Mouse (Mus musculus) spleen, postnatal 36 days (tissue): Measurements from ENCODE around the gene Fuz.
"Not testable (repeated sequence)": the region's sequence is repeated elsewhere in the genome, so short reads cannot be mapped to it uniquely, and the experiment has no call there.

Experiments used
- DNase-seq, 2 experiments: peaks; one replicate each; pipeline ENCODE4 v3.0.0; 2022; ENCODE audit warnings: low spot score in 2 of 2, mixed read lengths in 1 of 2

The Fuz gene

DNA sequence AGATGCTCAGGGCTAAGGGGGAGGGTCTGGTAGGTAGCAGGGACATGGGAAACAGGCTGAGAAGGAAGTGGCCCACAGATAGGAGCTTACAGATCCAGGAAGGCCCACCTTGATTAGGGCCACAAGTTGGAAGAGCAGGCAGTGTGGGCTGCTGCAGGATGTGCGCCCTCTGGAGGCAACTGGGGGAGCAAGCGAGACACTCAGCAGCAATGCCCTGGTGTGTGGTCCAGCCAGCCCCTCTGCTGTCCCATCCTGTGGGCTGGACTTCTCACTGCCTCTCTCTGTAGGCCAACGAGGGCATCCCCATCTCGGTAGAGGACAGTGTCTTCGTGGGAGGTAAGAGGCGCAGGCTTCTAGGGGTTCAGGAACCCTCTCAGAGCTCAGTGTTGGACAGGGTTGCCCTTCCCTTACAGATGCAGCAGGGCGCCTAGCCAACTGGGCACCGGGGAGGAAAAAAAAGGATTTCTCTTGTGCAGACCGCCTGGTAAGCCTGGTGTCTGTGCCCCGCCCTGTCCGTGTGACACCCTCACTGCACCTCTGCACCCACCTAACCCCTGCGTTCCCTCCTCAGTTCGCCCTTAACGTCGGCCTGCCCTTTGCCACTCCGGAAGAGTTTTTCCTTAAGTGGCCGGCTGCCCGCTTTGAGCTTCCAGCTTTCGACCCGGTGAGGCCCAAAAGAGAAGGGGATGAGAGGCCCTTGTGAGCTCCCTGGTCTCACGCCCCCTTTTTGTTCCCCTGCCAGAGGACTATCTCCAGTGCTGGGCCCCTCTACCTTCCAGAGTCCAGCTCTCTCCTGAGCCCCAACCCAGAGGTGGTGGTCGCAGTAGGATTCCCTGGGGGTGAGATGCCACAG lies 35.1 kb upstream of the Fuz start:
- peak; percentile 52 to 54 for DNase-seq

DNA sequence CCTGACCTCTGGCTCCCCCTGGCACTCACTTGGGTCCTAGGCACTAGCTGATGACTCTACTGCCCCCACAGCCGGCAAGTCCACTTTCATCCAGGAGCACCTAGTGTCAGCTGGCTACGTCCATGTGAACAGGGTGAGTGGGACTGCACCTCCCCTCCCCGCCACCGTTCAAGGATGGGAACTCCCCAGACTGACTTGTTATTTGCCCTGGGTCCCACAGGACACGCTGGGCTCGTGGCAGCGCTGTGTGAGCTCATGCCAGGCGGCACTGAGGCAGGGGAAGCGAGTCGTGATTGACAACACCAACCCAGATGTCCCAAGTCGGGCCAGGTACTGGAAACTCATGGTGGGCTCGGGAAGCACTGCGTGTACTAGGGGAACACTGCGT lies 34.5 kb upstream of the Fuz start:
- no peak for DNase-seq

DNA sequence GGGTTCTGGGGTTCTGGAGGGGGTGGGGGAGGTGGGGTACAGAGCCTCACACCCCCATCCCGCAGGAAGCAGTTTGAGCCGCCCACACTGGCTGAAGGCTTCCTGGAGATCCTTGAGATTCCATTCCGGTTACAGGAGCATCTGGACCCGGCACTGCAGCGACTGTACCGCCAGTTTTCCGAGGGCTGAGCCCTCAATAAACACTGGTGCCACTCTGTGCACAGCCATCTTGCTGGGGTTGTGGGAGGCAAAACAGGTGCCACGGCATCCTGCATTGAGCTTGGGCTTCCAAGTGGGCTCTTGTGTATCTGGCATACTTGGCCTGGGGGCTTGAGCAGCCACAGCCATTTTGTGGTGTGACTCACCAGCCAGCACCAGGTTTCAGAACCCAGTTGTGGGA lies 33.4 kb upstream of the Fuz start:
- no peak for DNase-seq

- no peak for DNase-seq
These were observed 32.7 kb upstream of the Fuz start for GRCm38 (mm10) chr7:44863210-44863609.

GRCm38 (mm10) chr7:44863982-44864494 lies 31.8 kb upstream of the Fuz start:
- DNase-seq = no peak

- DNase-seq = no peak
These were observed 31.0 kb upstream of the Fuz start for GRCm38 (mm10) chr7:44864595-44865542.

DNA sequence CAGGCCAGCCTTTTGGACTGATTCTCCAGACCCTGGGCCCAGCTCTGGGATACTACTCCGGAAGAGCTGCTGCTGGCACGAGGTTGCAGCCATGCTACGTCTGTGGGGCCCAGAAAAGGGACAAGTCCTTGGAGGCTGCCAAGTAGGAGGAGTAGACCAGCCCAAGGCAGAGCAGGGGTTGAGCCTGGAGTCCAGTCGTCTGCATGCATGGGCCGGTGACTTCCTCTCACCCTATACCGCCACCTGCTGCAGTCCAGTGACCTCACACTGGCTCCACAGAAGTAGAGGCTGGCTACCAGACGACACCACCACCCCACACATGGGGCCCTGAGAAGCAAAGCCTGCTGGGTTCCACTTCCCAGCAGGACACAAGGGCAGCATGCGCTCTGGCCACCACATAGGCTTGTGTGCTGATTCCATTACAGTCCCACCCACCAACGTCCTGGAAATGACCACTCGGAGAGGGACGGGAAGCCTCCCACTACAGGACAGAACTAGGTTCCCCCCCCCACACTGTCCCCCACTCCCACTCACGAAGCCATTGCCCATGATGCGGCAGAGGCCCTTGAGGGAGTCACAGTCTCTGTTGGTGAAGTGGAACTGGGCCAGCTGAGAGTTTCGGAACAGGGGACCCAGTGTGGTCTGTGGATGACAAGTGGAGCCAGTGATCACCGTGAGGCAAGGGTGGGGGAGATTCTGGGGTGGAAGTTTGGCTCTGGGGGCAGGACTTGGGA lies 29.4 kb upstream of the Fuz start:
- DNase-seq = no peak

DNA sequence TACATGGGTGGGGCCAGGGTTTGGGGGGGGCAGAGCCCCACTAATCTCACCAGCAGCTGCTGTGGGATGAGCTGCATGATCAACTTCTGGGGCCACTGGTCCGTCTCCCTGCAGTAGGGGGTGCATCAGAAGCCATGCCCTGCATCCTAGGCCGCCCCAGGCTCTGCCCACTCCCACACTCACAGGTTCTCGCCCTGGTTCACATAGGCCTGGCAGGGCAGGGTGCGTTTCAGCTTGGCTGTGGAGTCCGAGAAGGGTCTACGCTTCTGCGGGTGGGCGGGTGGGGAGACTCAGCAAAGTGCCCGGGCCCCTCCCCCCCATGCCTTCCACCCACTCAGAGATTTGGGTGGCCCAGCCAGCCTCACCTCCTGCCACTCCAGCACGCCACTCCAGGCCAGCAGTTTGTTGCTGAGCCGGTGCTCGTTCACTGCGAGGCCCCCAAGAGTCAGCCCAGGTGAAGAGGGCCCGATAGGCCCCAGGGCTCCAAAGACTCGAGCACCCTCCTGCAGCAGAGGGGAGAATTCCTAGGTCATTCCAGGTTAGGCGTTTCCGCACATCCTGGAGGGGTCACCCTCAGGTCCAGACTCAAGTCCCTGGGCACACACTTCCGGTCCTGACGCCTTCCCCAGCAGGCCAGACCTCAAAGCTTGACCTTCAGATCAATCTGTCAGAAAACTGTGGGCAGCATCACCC lies 28.7 kb upstream of the Fuz start:
- no peak for DNase-seq

DNA sequence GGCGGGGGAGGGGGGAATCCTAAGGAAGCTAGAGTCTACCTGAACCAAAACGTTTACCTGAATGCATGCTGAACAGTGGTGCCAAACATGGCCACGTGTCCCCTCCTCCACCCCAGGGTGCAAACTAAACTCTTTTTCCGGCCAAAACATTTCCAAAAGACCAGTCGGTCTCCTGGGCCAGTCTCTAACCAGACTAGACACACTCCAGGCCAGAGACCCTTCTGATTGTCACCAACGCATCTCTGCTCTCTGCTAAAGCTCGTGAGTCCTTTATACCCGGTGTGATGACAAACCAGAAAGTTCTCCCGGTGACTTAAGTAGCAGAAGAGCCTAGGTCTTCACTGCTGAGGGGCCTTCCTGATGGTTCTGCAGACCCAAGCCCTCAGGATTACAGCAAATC lies 28.1 kb upstream of the Fuz start:
- no peak for DNase-seq

GRCm38 (mm10) chr7:44868465-44868864 lies 27.4 kb upstream of the Fuz start:
- no peak for DNase-seq

DNA sequence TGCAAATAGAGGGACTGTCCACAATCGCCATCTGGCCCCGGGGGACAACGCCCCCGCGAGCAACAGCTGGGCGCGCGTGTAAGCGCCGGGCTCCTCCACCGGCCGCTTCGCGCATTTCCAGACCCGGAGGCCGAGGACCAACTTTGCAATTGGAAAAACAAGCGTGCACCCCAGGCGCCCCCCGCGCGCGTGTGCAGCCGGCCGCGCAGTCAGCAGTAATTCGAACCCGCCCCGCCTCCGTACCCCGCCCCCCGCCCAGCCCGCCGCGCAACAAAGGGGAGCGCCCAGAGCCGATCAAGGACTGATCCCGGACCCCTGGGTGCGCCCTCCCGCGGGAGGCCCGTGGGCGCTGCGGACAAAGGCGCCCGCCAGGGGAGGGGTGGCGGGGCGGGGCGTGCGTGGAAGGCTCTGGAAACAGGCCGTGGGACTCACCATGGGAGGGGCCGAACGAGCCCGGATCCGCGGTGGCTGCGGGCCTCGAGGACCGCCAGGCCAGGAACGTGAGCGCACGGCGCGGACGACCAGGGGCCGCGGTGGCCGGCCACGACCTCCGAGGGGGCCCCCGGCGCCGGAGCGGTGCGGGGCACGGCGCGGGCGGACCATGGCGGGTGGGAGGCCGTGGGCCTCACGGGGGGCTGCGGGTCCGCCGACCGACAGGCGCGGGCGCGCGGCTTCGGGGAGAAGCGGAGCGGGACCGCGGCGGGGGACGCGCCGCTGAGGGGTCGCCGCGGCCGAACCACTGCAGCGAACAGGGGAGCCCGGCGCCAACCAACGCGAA lies 26.8 kb upstream of the Fuz start:
- DNase-seq = peak; percentile 38 to 48

- DNase-seq = peak; percentile 75 to 81
These were observed 26.0 kb upstream of the Fuz start, which contains the start of gene Ptov1 for GRCm38 (mm10) chr7:44869697-44870528. TSS of gene Ptov1 (minus strand) at chr7:44869788.

- DNase-seq = no peak
These were observed 25.3 kb upstream of the Fuz start for GRCm38 (mm10) chr7:44870614-44871013.

DNA sequence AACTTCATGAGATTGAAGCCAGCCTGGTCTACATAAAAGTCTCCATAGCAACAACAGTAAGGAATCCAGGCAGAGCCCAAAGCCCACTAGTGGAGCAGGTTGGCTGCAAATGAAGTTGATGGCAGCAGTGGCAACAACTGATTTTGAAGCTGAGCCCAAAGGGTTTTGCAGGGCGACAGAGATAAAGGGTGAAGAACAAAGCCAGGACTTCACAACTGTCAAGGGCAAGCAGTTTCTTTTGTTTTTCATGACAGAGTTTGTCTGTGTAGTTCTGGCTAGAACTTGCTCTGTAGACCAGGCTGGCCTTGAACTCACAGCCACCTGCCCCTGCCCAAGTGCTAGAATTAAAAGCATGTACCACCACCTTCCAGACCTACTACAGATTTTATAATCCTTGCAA lies 24.7 kb upstream of the Fuz start:
- no peak for DNase-seq

GRCm38 (mm10) chr7:44871774-44872173 lies 24.1 kb upstream of the Fuz start:
- not testable (repeated sequence) for DNase-seq

GRCm38 (mm10) chr7:44877833-44878232 lies 18.0 kb upstream of the Fuz start:
- DNase-seq = no peak

GRCm38 (mm10) chr7:44883036-44883435 lies 12.8 kb upstream of the Fuz start:
- DNase-seq = no peak

DNA sequence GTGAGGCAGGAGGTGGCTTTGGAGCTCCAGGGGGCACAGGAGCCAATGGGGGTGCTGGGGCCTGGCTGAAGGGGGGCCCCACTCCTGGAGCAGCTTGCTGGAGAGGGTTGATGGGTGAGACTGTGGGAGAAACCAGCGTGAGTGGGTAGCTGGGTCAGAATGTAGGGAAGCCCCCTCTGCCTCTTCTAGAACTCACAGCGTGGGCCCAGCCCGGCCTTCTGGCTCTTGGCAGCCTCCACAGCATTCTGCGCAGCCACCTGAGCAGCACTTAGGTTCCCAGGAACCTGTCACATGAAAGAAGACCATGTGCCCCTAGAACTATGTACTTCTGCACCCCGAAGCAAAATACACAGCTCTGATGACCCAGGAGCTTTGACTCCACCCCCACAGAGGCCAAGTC lies 11.2 kb upstream of the Fuz start:
- DNase-seq = no peak

DNA sequence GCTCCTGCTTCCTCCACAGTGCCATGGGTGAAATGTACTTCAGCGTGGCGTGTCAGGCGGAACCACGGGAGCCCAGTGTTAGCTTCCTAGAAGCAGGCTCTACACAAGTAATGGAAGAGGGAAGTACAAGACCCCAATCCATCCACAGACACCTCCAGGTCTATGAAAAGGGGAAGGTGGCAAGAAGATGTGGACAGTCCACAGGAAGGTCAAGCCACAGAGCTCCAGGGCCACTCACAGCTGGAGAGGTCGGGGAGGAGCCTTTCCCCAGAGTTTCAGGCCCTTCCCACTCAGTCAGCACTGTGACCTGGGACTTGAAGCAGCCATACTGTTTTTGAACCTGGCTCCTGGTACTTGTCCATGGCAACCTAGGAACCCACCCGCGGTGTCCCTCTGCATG lies 8.9 kb upstream of the Fuz start:
- DNase-seq = no peak
